Mouse (Mus musculus) frontal cortex, postnatal 25 days (tissue): ENCODE measurements around the gene Plk1.

Experiments used
- DNase-seq, 2 experiments: peaks; one replicate each; pipeline ENCODE4 v3.0.0; 2022; ENCODE audit warnings: low spot score in 2 of 2

The Plk1 gene

GRCm38 (mm10) chr7:122158915-122159902 is at the start of gene Plk1:
Gene Plk1 (plus strand): TSS chr7:122159439.
- peak; percentile 54 to 64 for DNase-seq

- no peak for DNase-seq
Measured at GRCm38 (mm10) chr7:122123518-122123917, 35.7 kb upstream of the Plk1 start.

- no peak for DNase-seq
Measured at GRCm38 (mm10) chr7:122125636-122126035, 33.6 kb upstream of the Plk1 start.

GRCm38 (mm10) chr7:122126946-122127345 is 32.3 kb upstream of the Plk1 start:
- no peak for DNase-seq

- no peak for DNase-seq
Measured at GRCm38 (mm10) chr7:122131834-122132233, 27.4 kb upstream of the Plk1 start.

DNA sequence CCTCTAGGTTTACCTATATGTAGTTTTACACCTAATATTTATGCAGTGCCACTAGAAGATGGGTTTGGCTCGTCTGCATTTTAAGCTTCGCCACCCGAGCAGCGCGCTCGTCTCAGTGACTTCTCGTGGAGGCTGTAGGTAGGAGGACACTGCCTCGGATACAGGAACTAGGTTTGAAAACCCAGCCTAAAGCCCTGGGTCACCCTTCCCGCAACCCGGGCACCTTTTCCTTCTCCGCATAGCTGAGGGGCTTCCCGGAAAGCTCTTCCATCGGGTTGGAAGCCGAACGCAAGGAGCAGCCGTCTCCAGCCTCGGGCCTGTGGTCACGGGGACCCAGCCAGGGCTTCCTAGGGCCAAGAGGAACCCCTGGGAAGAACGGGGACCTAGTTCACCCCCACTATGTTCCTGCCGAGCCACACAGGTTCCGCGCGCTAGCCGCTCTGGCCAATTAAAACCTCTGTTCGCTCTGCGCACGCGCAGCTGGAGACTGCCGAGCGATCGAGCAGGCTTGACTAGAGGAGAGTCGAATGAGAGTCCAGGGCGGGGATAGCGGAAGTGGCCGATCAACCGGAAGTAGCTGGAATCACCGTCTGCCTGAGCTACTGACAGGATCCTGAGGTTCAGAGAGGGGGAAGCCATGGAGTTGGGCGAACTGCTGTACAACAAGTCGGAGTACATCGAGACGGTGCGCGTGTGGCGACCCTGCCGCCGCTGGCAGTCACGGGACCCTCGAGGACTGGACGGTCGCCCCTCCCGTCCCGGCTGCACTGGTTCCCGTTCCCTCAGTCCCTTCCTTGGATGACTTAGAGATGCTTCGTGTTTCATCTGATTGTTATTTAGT is 26.5 kb upstream of the Plk1 start, which contains the start of the genes Palb2 and Dctn5:
Gene Palb2 (minus strand): TSS at position 489 of the 841 bp plus-strand sequence.
Gene Dctn5 (plus strand): TSS at position 545 of the 841 bp plus-strand sequence.
- peak; percentile 95 to 97 for DNase-seq

DNA sequence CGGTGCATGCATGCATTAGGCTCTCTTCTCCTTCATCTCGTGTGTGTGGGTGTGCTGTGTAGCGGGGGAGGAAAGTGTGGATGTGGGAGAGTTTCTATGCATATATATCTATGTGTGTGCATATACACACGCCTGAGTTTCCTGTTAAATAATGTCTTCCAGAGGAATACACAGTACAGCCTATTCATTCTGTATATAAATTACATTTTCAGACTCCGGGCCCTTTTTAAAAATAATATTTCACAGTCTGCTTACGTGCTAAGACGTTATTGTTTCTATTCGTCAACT is 26.0 kb upstream of the Plk1 start:
- no peak for DNase-seq

DNA sequence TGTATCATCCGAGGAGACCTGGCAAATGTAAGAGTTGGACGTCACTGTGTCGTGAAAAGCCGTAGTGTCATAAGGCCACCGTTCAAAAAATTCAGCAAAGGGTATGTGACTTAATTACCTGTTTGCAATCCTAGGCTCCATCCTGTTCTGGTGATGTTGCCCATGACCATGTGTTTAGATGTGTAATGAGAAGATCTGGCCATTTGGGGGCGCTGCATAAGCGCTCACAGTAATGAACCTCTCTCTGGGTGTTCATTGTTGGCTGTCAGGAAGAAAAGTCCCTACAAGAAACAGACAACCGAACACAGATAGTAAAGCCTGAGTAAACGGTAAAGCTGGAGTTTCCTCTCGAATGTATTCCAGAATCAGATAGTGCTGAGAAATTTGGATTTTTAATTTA is 24.2 kb upstream of the Plk1 start:
- no peak for DNase-seq

DNA sequence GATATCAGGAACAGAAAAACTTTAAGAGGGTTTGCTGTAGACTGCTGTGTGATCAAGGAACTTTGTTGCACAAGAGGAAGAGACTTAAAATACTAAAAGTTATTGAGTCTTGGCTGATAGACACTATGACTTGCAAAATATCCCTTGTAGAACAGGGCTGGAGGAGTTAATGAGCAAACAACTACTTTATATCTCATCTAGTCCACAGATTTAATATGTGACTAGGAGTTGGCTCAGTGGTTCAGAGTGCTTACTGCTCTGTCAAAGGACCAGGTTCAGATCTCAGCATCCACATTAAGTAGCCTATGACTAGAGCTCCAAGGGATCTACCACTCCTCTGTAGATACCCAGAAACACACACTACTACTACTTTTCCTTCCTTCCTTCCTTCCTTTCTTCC is 22.2 kb upstream of the Plk1 start:
- DNase-seq: no peak

GRCm38 (mm10) chr7:122138190-122138589 is 21.0 kb upstream of the Plk1 start:
- no peak for DNase-seq

GRCm38 (mm10) chr7:122140991-122141390 is 18.2 kb upstream of the Plk1 start:
- no peak for DNase-seq

GRCm38 (mm10) chr7:122152473-122152872 is 6.8 kb upstream of the Plk1 start:
- DNase-seq: no peak

DNA sequence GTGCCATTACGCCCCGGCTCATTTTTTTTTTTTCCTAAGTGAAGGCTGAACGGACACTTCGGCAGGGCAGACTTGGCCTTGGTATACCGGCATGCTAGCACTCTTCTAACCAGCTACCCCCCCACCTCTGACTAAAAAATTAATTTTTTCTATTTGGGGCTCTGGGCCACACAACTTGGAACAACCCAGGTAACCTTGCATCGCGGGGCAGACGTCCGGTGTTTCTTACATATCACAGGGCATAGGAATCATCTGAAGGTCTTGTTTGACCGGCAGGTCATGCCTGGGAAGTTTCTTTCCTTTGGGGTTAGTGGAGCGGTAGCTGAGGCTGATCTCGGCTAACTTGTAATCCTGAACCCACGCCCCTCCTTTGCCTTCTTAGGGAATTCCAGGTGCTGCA is 751 bp upstream of the Plk1 start:
- no peak for DNase-seq

DNA sequence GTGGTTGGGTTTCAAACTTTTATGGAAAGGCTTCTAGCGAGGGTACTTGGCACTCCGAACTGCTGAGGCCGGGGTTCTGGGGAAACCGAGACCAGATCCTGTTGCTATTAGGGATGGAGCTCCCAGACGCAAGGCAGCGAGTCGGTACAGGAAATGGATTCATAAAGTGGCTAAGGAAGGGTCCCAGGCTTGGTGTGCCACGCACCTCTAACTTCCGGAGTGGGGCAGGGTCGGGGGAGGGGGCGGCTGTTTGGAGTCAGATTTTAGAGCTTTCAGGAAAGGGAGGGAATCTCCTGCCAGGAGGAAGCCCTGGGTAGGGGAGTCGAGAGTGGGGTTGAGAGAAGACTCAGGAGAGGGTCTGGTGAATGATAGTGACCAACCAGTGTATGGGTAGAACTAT is 798 bp downstream of the Plk1 start:
- no peak for DNase-seq

DNA sequence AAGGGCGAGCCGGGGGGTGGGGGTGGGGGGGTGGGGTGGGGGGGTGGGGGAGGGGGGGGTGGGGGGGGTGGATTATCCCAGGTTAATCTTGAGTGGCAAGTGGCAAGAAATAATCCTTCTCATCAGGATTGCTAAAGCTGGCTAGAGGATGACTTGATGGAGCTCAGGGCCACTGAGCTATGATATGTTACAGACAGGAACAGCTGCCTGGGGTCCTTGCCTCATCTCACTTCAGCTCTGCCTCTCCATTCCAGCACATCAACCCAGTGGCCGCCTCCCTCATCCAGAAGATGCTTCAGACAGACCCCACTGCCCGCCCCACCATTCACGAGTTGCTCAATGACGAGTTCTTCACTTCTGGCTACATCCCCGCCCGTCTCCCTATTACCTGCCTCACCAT is 4.5 kb downstream of the Plk1 start:
- DNase-seq: no peak

DNA sequence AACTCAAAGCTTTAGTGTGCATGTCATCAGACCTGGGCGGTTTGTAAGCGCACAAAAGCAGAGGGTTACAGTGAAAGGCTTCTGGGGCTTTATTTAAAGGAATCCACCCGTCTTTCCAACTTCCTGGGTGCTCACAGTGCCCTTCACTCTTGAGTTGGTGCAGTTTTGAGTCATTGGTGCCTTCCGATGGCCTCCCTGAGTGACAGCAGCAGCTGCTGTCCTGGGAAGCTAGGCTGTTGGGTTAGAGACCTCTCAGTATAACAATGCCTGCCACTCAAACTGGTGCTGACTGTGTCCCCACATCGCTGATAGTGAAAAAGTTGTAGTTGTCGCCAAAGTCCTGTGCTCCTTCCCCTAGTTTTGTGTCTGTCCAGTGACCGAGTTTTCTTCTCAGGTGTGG is 8.0 kb downstream of the Plk1 start:
- no peak for DNase-seq

DNA sequence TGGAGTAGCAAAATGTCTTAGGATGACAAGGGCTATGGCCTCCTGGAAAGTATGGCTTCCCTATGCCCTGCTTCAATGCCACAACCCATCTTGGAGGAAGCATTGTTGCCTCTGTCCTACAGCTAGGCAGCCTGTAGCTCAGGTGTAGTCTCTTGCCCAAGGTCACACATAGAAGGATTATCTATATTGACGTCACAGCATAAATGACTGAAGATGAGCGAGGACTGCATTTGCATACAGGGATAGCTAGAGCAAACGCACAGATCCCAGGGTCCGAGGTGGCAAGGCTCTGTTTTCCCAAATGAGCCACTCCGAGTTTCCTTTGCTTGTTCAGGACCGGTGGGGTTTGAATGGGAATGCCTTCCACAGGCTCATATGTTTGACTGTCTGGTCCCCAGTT is 11.5 kb downstream of the Plk1 start:
- DNase-seq: no peak

GRCm38 (mm10) chr7:122171613-122172012 is 12.4 kb downstream of the Plk1 start:
- no peak for DNase-seq

DNA sequence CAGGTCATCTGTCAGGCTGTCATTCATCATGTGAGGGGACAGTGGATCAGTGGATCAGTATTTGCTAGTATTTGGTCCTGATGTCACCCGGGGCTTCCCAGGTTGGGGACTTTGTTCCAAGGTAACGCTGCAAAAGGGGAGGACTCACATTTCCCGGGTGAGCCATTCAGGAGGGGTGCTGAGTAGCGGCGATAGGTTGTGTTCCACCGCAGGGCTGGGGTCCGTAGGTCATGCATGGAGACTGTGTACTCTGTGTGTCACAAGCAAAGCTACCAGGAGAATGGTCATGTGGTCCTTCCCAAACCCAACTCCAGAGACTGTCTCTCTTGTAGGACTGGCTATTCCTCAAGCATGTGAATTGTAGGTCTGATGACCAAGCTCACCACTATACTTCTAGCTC is 21.5 kb downstream of the Plk1 start:
- no peak for DNase-seq

DNA sequence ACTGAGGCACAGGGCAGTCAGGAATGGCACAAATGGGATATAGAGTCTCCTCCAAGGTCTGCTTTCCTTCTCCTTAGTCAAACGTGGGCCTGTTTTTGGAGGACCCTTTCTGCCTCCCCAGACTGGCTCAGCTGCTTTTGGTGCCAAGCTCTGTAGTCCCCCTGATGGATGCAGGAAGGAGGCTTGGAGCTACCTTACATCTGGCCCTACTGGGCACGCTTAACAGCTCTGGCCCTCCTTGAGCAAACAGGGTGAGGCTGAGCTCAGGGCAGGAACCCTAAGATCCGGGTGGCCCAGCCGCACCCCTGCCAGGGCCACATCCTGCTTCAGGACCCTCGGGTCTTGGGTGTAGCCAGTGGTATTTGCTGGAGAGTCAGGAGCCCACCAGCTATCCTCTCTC is 25.3 kb downstream of the Plk1 start:
- DNase-seq: no peak

DNA sequence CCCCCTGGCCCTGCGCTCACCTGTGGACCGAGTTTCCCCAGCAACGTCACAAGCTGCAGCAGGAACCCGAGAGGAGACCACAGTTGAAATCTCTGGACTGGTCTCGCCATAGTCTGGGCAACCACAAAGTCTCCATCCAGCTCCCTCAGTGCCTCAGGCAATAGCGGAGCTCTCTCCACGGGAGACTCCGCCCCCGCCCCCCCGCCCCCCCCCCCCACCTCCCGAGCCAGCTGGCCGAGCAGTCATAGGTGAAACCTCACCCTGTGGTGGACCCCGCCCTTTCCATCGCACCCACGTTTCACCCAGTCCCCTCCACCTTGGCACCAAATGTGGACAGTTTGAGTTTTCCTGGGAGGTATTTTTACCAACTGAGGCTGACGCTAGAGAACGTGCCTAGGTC is 26.8 kb downstream of the Plk1 start, which contains the start of gene Ern2:
Gene Ern2 (minus strand): TSS at position 165 of the 400 bp plus-strand sequence.
- DNase-seq: no peak

DNA sequence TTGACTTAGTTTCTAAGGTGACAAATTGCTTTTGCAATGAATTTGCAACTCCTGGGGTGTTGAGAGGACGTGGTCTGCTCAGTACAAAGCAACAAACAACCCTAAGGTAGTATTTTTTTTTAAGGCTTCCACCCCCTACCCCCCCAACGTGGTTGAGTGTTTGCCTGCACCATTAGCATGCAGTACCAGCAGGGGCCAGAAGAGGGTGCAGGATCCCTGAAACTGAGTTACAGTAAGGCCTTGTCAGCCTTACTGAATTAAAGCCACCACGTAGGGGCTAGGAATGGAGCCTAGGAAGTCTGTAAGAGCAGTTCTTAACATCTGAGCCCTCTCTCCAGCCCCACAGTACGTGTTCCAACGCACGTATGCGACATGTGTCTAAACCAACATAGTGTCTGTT is 30.2 kb downstream of the Plk1 start:
- DNase-seq: no peak

- DNase-seq: no peak
Measured at GRCm38 (mm10) chr7:122191097-122191496, 31.9 kb downstream of the Plk1 start.
